Mouse (Mus musculus) limb, embryonic 11.5 days (tissue): ENCODE results near the gene Accsl. TPM values are rescaled to one million over a fixed set of nuclear protein-coding genes. Genes with fewer than 3 reads are reported as not detected.

ENCODE experiments used
- ATAC-seq: fragments of 200-750 bp; cut with Nextera tagmentation; 2 replicates; pipeline ENCODE4 v1.8.0; 2017; ENCODE audit warnings: low read depth; ENCODE audit not compliant: insufficient number of reproducible peaks, low FRiP score, low TSS enrichment
- DNase-seq: peaks from one replicate; pipeline ENCODE4 v3.0.0-alpha.2; 2015; ENCODE audit warnings: low spot score
- H3K27ac ChIP-seq: fragments of 300-500 bp; sonication (generic); replicated peaks from 2 replicates; pipeline ENCODE4 v1.5.1; 2014; ENCODE audit warnings: low read depth, mild to moderate bottlenecking, low read length
- H3K27me3 ChIP-seq: fragments of 300-500 bp; sonication (generic); 2 replicates; pipeline ENCODE4 v1.6.1; 2014; ENCODE audit warnings: mild to moderate bottlenecking, low read length, mixed read lengths; ENCODE audit not compliant: control insufficient read depth, insufficient read depth
- H3K36me3 ChIP-seq: fragments of 300-500 bp; sonication (generic); 2 replicates; pipeline ENCODE4 v1.6.1; 2014; ENCODE audit warnings: mild to moderate bottlenecking, low read length, moderate library complexity, mixed read lengths; ENCODE audit not compliant: control insufficient read depth, insufficient read depth
- H3K4me1 ChIP-seq: fragments of 300-500 bp; sonication (generic); 2 replicates; pipeline ENCODE4 v1.6.1; 2014; ENCODE audit warnings: low read length, mixed read lengths; ENCODE audit not compliant: control insufficient read depth, insufficient read depth
- H3K4me2 ChIP-seq: fragments of 300-500 bp; sonication (generic); 2 replicates; pipeline ENCODE4 v1.6.1; 2014; ENCODE audit warnings: low read depth, mild to moderate bottlenecking, moderate library complexity; ENCODE audit not compliant: severe bottlenecking
- H3K4me3 ChIP-seq: fragments of 300-500 bp; sonication (generic); 2 replicates; pipeline ENCODE4 v1.5.1; 2014; ENCODE audit warnings: low read depth, low read length
- H3K9ac ChIP-seq: fragments of 300-500 bp; sonication (generic); 2 replicates; pipeline ENCODE4 v1.6.1; 2014; ENCODE audit warnings: mild to moderate bottlenecking, low read length
- H3K9me3 ChIP-seq: fragments of 300-500 bp; sonication (generic); 2 replicates; pipeline ENCODE4 v1.6.1; 2016; ENCODE audit warnings: low read length; ENCODE audit not compliant: control insufficient read depth
- WGBS: fragments of 180-500 bp; shearing (Covaris S2); extraction: QIAGEN DNeasy Blood & Tissue Kit; methylation state at CpG from one replicate; pipeline ENCODE4 v1.1.7; 2014; 5-methylcytosine and 5-hydroxymethylcytosine counted together
- polyA plus RNA-seq: library from polyadenylated mRNA; unstranded; fragments of >200 nt; fragmentation: Nextera tagmentation; extraction: Ambion mirVana; gene quantifications from 2 replicates; pipeline ENCODE4 v1.2.1, GENCODE M21; 2014

Gene Accsl
- polyA plus RNA-seq, 1 experiment from 2014 or later = not detected

GRCm38 (mm10) chr2:93871411-93871925 lies 2.5 kb upstream of the Accsl start:
- Histone ChIP-seq H3K36me3 (no peaks in the 10 kb centered on the region), H3K4me2 (no peak overlapping the region), H3K4me3 (no peak overlapping the region), H3K27ac (no peak overlapping the region), H3K27me3 (no peaks in the 10 kb centered on the region), H3K9ac (no peak overlapping the region), H3K4me1 (peaks cover 4% of the 10 kb centered on the region; the same call in 1 of the 2 replicates), H3K9me3 (no peaks in the 10 kb centered on the region)
- DNase-seq = no peak
- no peak for ATAC-seq
- 86% methylated on average over 4 of the region's 4 CpGs for WGBS

GRCm38 (mm10) chr2:93870842-93871241 lies 1.9 kb upstream of the Accsl start:
- no peaks in the 10 kb centered on the region for H3K36me3 ChIP-seq

GRCm38 (mm10) chr2:93868566-93868965 lies 391 bp downstream of the Accsl start:
- Histone ChIP-seq H3K27ac (no peak overlapping the region), H3K27me3 (no peaks in the 10 kb centered on the region), H3K36me3 (no peaks in the 10 kb centered on the region), H3K4me1 (peaks cover 2% of the 10 kb centered on the region; the same call in 1 of the 2 replicates), H3K4me3 (no peak overlapping the region), H3K9me3 (no peaks in the 10 kb centered on the region), H3K4me2 (no peak overlapping the region), H3K9ac (no peak overlapping the region)
- ATAC-seq = no peak
- 84% methylated on average over 11 of the region's 11 CpGs for WGBS
- no peak for DNase-seq

More at GRCm38 (mm10) chr2:93870842-93871241, 1.9 kb upstream of the Accsl start:
- H3K4me3 ChIP-seq = no peak overlapping the region
- no peak overlapping the region for H3K27ac ChIP-seq
- H3K4me1 ChIP-seq = peaks cover 4% of the 10 kb centered on the region; the same call in 1 of the 2 replicates
- WGBS = 53% methylated on average over 4 of the region's 4 CpGs
- DNase-seq (peak; percentile 82), ATAC-seq (no peak)
- H3K9me3 ChIP-seq = no peaks in the 10 kb centered on the region
- no peak overlapping the region for H3K4me2 ChIP-seq
- no peaks in the 10 kb centered on the region for H3K27me3 ChIP-seq
- H3K9ac ChIP-seq = no peak overlapping the region

- no peak for ATAC-seq
These were observed 5.7 kb downstream of the Accsl start for GRCm38 (mm10) chr2:93863229-93863628.

GRCm38 (mm10) chr2:93858845-93859244 lies 10.1 kb downstream of the Accsl start:
- 73% methylated on average over 12 of the region's 12 CpGs for WGBS
- no peak overlapping the region for H3K9ac ChIP-seq
- no peak for DNase-seq
- no peak for ATAC-seq
- H3K4me1 ChIP-seq = no peaks in the 10 kb centered on the region
- no peaks in the 10 kb centered on the region for H3K9me3 ChIP-seq
- no peak overlapping the region for H3K27ac ChIP-seq
- H3K27me3 ChIP-seq = no peaks in the 10 kb centered on the region
- H3K4me2 ChIP-seq = no peak overlapping the region
- no peak overlapping the region for H3K4me3 ChIP-seq
- H3K36me3 ChIP-seq = no peaks in the 10 kb centered on the region

More at GRCm38 (mm10) chr2:93863229-93863628, 5.7 kb downstream of the Accsl start:
- no peak overlapping the region for H3K9ac ChIP-seq
- no peak for DNase-seq
- H3K9me3 ChIP-seq = no peaks in the 10 kb centered on the region
- H3K4me1 ChIP-seq = no peaks in the 10 kb centered on the region
- H3K4me3 ChIP-seq = no peak overlapping the region
- H3K36me3 ChIP-seq = no peaks in the 10 kb centered on the region
- no peak overlapping the region for H3K4me2 ChIP-seq
- 66% methylated on average over 4 of the region's 4 CpGs for WGBS
- H3K27me3 ChIP-seq = no peaks in the 10 kb centered on the region
- no peak overlapping the region for H3K27ac ChIP-seq

GRCm38 (mm10) chr2:93851303-93851702 lies 17.7 kb downstream of the Accsl start:
- ATAC-seq (peak; percentile 16; the same call in 1 of the 2 replicates), DNase-seq (peak; percentile 36)
- H3K9ac ChIP-seq = no peak overlapping the region
- no peak overlapping the region for H3K4me2 ChIP-seq
- no peak overlapping the region for H3K27ac ChIP-seq
- no peaks in the 10 kb centered on the region for H3K27me3 ChIP-seq
- no peaks in the 10 kb centered on the region for H3K36me3 ChIP-seq
- H3K4me1 ChIP-seq = peaks cover 9% of the 10 kb centered on the region
- no peak overlapping the region for H3K4me3 ChIP-seq
- 17% methylated on average over 1 of the region's 1 CpGs for WGBS
- H3K9me3 ChIP-seq = no peaks in the 10 kb centered on the region

- DNase-seq = no peak
These were observed 18.5 kb downstream of the Accsl start for GRCm38 (mm10) chr2:93850317-93850944.

GRCm38 (mm10) chr2:93849505-93850089 lies 19.4 kb downstream of the Accsl start, which contains the start of gene Accs:
Gene Accs (minus strand): TSS chr2:93849943.
- H3K4me3 ChIP-seq = peak within 1 kb of the TSS; percentile 51
- DNase-seq (peak; percentile 82), ATAC-seq (peak; percentile 65)
- peak within 1 kb of the TSS; percentile 51 for H3K4me2 ChIP-seq
- WGBS = under 1% methylated on average over 28 of the region's 28 CpGs
- no peaks in the 10 kb centered on the region for H3K27me3 ChIP-seq
- H3K4me1 ChIP-seq = peaks cover 9% of the 10 kb centered on the region
- H3K27ac ChIP-seq = peak within 1 kb of the TSS; percentile 16; the same call in 1 of the 2 replicates
- no peaks in the 10 kb centered on the region for H3K9me3 ChIP-seq
- H3K9ac ChIP-seq = peak within 1 kb of the TSS; percentile 76
- no peaks in the 10 kb centered on the region for H3K36me3 ChIP-seq

More at GRCm38 (mm10) chr2:93850317-93850944, 18.5 kb downstream of the Accsl start:
- H3K36me3 ChIP-seq = no peaks in the 10 kb centered on the region
- 42% methylated on average over 13 of the region's 13 CpGs for whole genome bisulfite sequencing
- ATAC-seq = no peak
- no peak overlapping the region for H3K4me3 ChIP-seq
- H3K27ac ChIP-seq = no peak overlapping the region
- H3K9ac ChIP-seq = no peak overlapping the region
- H3K4me1 ChIP-seq = peaks cover 9% of the 10 kb centered on the region
- peak overlapping the region; percentile 1; the same call in 1 of the 2 replicates for H3K4me2 ChIP-seq
- no peaks in the 10 kb centered on the region for H3K9me3 ChIP-seq
- H3K27me3 ChIP-seq = no peaks in the 10 kb centered on the region
